Mouse (Mus musculus) lung, postnatal 14 days (tissue): ENCODE measurements around the gene Foxn3.

Source experiments
- DNase-seq: peaks from one replicate; pipeline ENCODE4 v3.0.0; 2021

Foxn3 gene

DNA sequence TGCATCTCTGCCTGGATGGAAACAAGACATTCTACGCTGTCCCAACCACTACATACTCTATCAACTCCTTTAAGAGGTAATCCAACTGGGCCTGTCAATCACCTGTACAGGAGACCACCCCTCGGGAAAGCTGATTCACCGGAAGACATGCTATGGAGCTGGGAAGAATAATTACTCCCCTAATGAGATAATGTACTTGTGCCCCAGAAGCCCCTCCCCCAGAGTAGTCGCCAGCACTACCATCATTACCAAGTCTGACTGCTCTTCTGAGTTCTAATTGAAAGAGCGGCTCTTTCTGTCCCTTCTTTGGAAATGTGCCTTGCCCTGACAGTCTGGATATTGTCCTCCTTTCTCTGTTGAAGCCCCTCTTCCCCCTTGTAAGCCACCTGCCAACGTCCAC, 183.3 kb downstream of the Foxn3 start:
- DNase-seq: no peak

DNA sequence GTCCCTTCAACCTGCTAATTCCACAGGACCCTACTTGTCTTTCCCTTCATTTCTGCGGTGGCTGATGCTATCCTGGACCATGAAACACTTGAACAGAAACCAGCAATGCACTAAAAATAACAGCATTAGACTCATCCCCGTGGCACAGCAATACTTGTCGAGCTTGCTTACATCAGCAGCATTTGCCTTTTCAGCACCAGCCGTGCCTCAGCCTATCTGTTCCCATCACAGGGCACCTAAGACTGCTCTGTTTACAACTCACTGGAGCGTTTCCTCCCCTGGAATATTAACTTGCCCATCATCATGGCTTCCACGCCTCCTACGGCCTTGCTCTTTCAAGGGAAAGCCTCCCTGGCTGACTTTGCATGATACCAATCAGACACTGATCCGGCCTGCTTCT, 185.1 kb downstream of the Foxn3 start:
- DNase-seq: no peak

GRCm38 (mm10) chr12:99377705-99378104, 185.7 kb downstream of the Foxn3 start:
- DNase-seq: no peak

GRCm38 (mm10) chr12:99377069-99377468, 186.3 kb downstream of the Foxn3 start:
- no peak for DNase-seq

- no peak for DNase-seq
Measured at GRCm38 (mm10) chr12:99375878-99376454, 187.4 kb downstream of the Foxn3 start.

GRCm38 (mm10) chr12:99375426-99375825, 188.0 kb downstream of the Foxn3 start:
- no peak for DNase-seq

- DNase-seq: peak; percentile 67
Measured at GRCm38 (mm10) chr12:99374099-99374600, 189.2 kb downstream of the Foxn3 start.

DNA sequence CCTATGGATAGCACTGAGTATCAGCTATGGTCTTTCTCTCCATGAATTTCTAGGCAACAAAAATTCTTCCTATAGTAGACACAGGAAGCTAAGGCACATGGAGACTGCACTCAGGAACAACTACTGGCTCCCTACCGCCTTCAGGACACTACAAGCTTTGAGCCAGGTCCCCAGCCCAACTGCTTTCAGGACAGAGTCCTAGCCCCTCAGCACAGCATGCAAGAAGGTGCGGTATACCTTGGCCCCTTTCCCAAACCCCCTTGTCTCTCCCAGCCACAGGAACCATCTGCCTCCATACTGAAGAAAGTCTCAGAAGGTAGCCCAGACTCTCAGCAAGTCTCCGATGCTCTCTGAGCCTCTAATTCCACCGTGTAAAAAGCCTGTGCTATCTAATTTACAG, 189.8 kb downstream of the Foxn3 start:
- no peak for DNase-seq

GRCm38 (mm10) chr12:99371500-99371899, 191.9 kb downstream of the Foxn3 start:
- no peak for DNase-seq

DNA sequence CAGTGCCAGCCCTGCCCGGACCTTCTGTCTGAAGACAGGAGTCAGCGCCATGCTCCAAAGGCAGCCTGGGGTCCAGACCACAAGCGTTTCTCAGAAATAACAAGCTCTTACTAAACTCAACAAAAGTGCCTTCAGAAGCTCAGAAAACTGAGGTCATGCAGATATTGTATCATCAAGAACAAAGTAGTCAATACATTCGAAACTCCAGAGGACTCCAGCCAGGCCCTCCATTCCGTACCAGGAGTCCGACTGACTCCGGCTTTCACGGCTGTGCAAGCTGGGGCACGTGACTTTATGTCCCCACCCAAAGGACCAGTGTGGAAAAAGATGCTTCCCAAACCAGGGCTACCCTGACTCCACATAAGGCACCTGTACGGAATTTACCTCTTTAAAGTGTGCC, 195.1 kb downstream of the Foxn3 start:
- no peak for DNase-seq

DNA sequence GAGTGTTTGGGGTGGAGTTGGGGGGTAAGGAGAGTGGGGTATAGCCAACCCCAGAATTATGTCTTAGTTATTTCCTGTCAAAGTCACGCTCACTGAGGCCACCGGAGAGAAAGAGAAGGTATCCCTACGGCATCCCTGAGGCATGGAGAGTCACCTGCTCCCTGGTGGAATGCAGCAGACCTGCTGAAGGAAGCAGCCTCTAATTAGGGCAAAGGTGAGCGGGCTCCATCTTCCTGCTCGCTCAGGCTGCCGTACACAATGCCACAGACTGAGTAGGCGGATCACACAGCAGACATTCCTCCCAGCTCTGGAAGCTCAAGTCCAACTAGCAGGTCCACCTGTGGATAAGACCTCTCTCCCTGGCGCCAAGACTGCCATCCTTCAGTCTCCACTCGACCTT, 197.4 kb downstream of the Foxn3 start:
- no peak for DNase-seq

GRCm38 (mm10) chr12:99364201-99364600, 199.2 kb downstream of the Foxn3 start:
- no peak for DNase-seq

GRCm38 (mm10) chr12:99363024-99363423, 200.4 kb downstream of the Foxn3 start:
- DNase-seq: no peak

DNA sequence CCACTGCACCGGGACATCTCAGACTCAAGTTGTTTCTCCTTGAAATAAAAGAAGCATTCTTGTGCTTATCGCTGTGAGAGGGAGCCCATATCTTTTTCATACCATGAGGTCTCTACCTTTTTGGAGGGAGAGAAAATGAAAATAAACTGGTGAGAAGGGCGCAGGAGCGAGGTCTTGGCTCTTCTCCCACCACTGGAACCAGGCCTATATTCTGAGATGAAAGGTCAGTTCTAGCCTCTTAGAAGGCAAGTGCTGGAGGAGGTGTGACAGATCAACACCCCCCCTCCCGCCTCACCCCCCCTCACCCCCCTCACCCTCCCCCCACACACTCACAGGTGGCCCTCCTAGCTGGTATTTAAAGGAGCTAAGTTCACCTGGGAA, 201.6 kb downstream of the Foxn3 start:
- no peak for DNase-seq

GRCm38 (mm10) chr12:99360958-99361751, 202.2 kb downstream of the Foxn3 start:
- DNase-seq: no peak

DNA sequence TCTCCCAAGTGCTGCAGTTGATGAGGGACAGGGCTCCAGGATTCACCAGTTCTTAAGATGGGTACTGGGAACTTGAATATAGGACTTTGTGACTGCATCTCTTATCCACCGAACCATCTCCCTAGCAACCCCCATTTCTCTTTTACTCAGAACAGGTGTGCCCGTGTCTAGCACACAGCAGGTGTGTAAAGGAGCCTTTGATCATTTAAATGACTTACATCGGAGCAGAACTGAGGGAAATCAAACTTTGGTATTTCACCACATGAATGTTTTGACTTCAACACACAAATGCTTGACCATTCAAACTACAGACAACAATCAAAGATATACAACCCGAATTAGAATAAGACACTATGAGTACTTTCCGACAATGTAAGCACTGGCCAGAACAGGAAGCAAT, 204.7 kb downstream of the Foxn3 start:
- DNase-seq: no peak

- no peak for DNase-seq
Measured at GRCm38 (mm10) chr12:99356660-99357059, 206.7 kb downstream of the Foxn3 start.

GRCm38 (mm10) chr12:99353692-99354091, 209.7 kb downstream of the Foxn3 start:
- DNase-seq: no peak

GRCm38 (mm10) chr12:99352583-99352982, 210.8 kb downstream of the Foxn3 start:
- no peak for DNase-seq

DNA sequence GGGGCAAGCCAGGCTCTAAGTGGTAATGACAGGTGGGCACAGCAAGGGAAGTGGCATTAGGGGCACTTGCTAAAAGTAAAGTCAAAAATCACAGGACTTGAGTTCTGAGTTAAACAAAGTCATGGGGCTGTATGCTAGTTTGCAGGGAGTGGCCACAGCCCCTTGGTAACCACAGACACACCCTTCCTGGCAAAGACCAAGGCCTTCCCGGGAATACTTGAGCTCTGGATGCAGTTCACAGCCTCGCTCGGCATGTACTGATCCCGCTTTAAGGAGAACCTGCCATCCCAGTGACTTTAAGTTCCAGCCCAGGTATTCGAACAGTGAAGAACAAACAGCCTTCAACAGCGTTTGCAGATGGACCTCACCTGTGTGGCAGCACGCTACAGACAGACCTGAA, 211.2 kb downstream of the Foxn3 start:
- DNase-seq: peak; percentile 56

DNA sequence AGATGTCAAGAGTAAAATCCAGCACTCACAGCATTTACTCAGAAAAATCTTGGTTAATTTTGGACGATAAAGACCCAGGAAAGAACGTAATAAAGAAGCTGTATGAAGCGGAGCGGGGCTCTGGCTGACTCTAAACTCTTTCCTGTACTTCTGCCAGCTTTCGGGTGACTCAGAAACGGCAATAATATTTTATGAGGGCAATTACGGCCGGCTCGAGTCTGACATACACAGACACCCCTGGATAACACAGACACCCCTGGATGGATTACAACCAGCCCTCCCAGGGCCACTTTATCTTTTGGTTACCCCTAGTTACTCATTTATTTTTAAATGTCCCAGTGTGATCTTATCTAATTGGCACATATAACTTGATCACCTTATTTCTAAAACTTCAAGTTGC, 211.7 kb downstream of the Foxn3 start:
- DNase-seq: no peak

DNA sequence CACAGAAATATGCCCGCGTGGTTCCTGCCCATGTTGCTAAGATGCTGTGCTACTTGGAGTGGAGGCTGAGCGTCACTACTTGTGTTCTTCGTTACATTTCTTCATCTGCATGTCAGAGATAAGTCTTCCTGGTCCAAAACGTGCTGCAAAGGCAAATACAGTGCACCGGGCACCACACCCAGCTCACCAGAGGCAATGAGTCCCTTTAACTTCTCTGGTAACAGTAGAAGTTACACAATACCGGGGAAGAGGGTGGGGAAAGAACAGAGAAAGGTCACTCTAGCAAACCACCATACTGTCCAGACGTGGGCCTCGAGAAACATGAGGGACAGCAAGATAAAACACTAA, 213.8 kb downstream of the Foxn3 start:
- DNase-seq: no peak

DNA sequence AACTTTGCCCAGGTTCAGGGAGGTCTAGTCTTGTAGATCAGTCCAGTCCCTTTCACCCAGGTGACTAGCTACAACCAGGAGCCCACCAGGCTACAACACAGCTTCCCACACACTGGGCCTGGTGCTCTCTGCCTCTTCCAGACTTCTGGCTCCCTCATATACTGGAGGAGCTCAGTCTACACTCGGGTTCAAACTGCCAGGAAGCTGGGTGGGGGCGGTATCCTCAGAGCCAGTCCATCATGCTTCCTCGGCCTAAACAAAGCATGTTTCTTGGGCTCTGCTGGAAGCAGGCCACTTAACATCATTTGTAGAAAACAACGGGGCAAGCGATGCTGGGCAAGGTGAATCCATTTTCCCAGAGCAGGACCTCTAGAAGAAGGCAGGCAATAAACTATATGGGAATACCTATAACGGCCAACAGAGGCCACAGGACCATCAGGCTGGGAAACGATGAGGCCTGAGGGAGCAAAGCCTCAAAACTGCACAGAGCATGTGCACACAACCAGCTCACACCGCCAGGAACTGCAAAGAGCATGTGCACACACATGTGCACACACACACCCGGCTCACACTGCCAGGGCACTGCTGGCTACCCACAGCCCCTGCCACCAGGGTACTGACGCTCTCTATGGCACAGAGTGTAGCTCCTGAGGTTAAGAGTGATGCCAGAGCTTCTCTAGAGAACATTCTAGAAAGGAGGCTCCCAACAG, 214.3 kb downstream of the Foxn3 start:
- DNase-seq: no peak

- DNase-seq: no peak
Measured at GRCm38 (mm10) chr12:99347512-99347911, 215.9 kb downstream of the Foxn3 start.
